Mouse (Mus musculus): ENCODE data around the gene S100a3.

DNA sequence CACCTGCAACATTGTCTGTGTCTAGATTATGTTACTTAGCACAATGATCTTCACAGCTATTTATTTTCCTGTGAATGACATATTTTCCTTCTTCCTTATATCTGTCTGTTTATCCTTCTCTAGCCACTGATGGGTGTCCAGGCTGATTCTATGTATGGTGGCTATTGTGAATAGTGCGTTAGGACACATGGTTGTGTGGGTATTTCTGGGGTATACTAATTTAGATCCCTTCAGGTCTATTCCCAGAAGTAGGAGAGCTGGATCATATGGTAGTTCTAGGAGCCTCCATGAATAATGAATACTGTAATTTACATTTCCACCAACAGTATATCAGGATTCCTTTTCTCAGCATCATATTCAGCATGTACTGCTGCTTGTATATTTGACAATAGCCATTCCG lies 89.5 kb downstream of the S100a3 start:
- TF ChIP-seq CTCF (IDR thresholded peaks at IDR 0.05; ENCODE audit: low read depth) (no peak), EP300 (IDR thresholded peaks at IDR 0.05; ENCODE audit: low read depth) (no peak)

Measured in heart, postnatal 0 days (tissue).